Mouse (Mus musculus): Measurements from ENCODE around the gene Adcy6. TPM values are rescaled to one million over a fixed set of nuclear protein-coding genes. Genes with fewer than 3 reads are reported as not detected.

Gene Adcy6
- polyA plus RNA-seq, 1 experiment from 2014 or later: 12.3 TPM

DNA sequence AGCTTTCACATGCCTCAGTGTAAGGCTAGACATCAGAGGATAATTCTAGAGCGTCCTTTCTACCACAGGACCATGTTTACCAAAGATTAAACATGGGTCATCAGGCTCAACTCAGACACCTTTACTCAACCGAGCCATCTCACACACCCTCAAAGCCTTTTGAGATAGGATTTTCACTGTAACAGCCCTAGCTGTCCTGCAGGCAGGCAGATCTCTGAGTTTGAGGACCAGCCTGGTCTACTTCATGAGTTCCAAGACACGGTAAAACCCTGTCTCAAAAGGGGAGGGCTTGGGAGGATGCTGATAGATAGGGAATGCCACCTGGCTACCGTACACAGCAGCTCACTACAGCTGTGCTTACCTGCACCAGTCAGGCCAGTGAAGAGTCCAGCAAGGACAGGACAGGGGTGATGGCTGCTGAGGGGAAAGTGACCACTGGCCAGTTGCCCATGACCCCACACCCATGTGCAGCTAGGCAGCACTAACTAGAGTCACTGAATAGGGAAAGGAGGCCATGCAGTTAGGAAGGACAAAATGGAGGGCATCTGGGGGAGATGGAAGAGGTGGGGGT lies 40.0 kb downstream of the Adcy6 start:
- 80% methylated on average over 4 of the region's 4 CpGs for WGBS
- Histone ChIP-seq H3K27me3 (replicated peaks; ENCODE audit: control insufficient read depth, insufficient read depth, low read length) (no peaks in the 10 kb centered on the region), H3K4me3 (ENCODE audit: low read depth, low read length) (no peak overlapping the region), H3K9ac (ENCODE audit: low read depth, low read length) (no peak overlapping the region), H3K27ac (ENCODE audit: low read depth, low read length) (no peak overlapping the region), H3K9me3 (ENCODE audit: control insufficient read depth, low read length) (no peaks in the 10 kb centered on the region), H3K36me3 (ENCODE audit: control insufficient read depth, insufficient read depth, low read length) (no peaks in the 10 kb centered on the region), H3K4me1 (replicated peaks; ENCODE audit: control insufficient read depth, insufficient read depth, low read length) (peaks cover 17% of the 10 kb centered on the region), H3K4me2 (no peak overlapping the region)
- no peak for ATAC-seq (replicated peaks; ENCODE audit: low FRiP score)
- no peak for DNase-seq (ENCODE audit: low spot score)

- no peak for ATAC-seq (replicated peaks; ENCODE audit: low FRiP score)
Observed at GRCm38 (mm10) chr15:98569216-98569615, 40.7 kb downstream of the Adcy6 start.

GRCm38 (mm10) chr15:98568256-98569033 lies 41.4 kb downstream of the Adcy6 start:
- peak overlapping the region; percentile 81 for H3K4me3 ChIP-seq (ENCODE audit: low read depth, low read length)
- DNase-seq (ENCODE audit: low spot score): no peak

More at GRCm38 (mm10) chr15:98569216-98569615, 40.7 kb downstream of the Adcy6 start:
- 64% methylated on average over 7 of the region's 7 CpGs for WGBS
- peaks cover 17% of the 10 kb centered on the region for H3K4me1 ChIP-seq (replicated peaks; ENCODE audit: control insufficient read depth, insufficient read depth, low read length)
- H3K27ac ChIP-seq (ENCODE audit: low read depth, low read length): 0 out of 2 replicates have a peak overlapping the region, but pooled peaks have one; percentile 94
- peak overlapping the region; percentile 90 for H3K9ac ChIP-seq (ENCODE audit: low read depth, low read length)
- no peaks in the 10 kb centered on the region for H3K9me3 ChIP-seq (ENCODE audit: control insufficient read depth, low read length)
- peak overlapping the region; percentile 81 for H3K4me3 ChIP-seq (ENCODE audit: low read depth, low read length)
- no peak for DNase-seq (ENCODE audit: low spot score)
- H3K27me3 ChIP-seq (replicated peaks; ENCODE audit: control insufficient read depth, insufficient read depth, low read length): no peaks in the 10 kb centered on the region
- H3K36me3 ChIP-seq (ENCODE audit: control insufficient read depth, insufficient read depth, low read length): peaks cover 2% of the 10 kb centered on the region; the same call in 1 of the 2 replicates
- peak overlapping the region; percentile 75 for H3K4me2 ChIP-seq

DNA sequence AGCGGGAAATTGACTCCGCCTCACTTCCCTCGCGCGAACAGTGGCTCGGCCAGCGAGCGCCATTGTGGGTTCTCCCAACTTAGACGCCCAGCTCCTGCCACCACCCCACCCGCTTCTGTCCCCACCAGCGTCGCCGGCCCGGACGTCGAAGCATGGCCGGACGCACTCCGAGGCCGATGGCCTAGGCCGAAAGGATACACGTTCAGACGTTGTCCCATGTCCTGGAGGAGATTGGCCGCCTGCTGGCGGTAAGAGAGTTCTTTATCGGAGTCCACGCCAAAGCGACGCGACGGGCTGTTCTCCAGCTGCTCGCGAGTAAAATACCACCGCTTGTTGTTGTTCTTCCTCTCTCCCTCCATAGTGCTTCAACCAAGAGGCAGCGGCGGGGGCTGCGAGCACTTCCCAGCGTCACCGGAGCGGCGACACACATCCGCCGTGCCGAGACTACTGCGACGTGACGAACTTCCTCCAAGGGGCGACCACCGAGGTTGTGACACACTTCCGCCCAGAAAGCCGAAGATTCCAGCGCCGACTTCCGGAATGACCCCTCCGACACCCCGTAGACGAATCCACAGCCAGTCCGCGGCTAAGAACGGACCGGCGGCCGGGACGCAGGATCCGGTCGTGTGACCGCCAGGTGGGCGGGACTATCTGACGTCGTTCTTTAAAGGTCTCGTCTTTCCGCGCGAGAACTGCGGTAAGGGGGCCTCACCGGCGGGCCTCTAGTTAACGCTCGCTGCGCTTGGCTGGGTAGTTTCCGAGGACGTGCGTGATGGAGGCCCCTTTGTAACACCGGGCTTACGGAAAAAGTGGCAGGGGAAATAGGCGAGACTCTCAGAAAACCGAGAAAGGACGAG lies 42.4 kb downstream of the Adcy6 start:
- WGBS: under 1% methylated on average over 88 of the region's 88 CpGs
- ATAC-seq (replicated peaks; ENCODE audit: low FRiP score): peak; percentile 95
- Histone ChIP-seq H3K27ac (ENCODE audit: low read depth, low read length) (peak overlapping the region; percentile 97), H3K4me2 (peak overlapping the region; percentile 75), H3K4me1 (replicated peaks; ENCODE audit: control insufficient read depth, insufficient read depth, low read length) (peaks cover 17% of the 10 kb centered on the region), H3K4me3 (ENCODE audit: low read depth, low read length) (peak overlapping the region; percentile 92), H3K36me3 (ENCODE audit: control insufficient read depth, insufficient read depth, low read length) (peaks cover 10% of the 10 kb centered on the region; the same call in 1 of the 2 replicates), H3K27me3 (replicated peaks; ENCODE audit: control insufficient read depth, insufficient read depth, low read length) (no peaks in the 10 kb centered on the region), H3K9ac (ENCODE audit: low read depth, low read length) (peak overlapping the region; percentile 94), H3K9me3 (ENCODE audit: control insufficient read depth, low read length) (no peaks in the 10 kb centered on the region)
- peak; percentile 100 for DNase-seq (ENCODE audit: low spot score)

More at GRCm38 (mm10) chr15:98568256-98569033, 41.4 kb downstream of the Adcy6 start:
- H3K4me1 ChIP-seq (replicated peaks; ENCODE audit: control insufficient read depth, insufficient read depth, low read length): peaks cover 17% of the 10 kb centered on the region
- H3K27ac ChIP-seq (ENCODE audit: low read depth, low read length): peak overlapping the region; percentile 94
- no peaks in the 10 kb centered on the region for H3K9me3 ChIP-seq (ENCODE audit: control insufficient read depth, low read length)
- H3K9ac ChIP-seq (ENCODE audit: low read depth, low read length): peak overlapping the region; percentile 90
- H3K36me3 ChIP-seq (ENCODE audit: control insufficient read depth, insufficient read depth, low read length): peaks cover 4% of the 10 kb centered on the region; the same call in 1 of the 2 replicates
- WGBS: 6% methylated on average over 22 of the region's 22 CpGs
- H3K27me3 ChIP-seq (replicated peaks; ENCODE audit: control insufficient read depth, insufficient read depth, low read length): no peaks in the 10 kb centered on the region
- peak overlapping the region; percentile 75 for H3K4me2 ChIP-seq
- ATAC-seq (replicated peaks; ENCODE audit: low FRiP score): no peak

DNA sequence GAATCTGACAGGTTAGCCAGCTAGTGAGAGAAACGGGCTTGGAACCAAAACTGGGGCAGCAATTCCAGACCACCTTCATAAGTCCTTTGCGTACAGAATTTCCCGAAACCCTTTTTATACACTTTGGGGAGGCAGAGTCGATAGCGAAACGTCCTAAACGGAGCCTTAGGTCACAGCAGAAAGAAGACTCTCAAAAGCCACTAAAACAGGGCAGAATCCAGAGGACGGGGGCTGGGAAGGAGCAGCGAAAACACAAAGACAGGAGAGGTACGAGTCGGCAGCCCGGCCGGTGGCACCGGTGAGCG lies 43.0 kb downstream of the Adcy6 start:
- no peaks in the 10 kb centered on the region for H3K9me3 ChIP-seq (ENCODE audit: control insufficient read depth, low read length)

GRCm38 (mm10) chr15:98557186-98557585 lies 52.7 kb downstream of the Adcy6 start:
- ATAC-seq (replicated peaks; ENCODE audit: low FRiP score) (no peak), DNase-seq (ENCODE audit: low spot score) (no peak)
- Histone ChIP-seq H3K36me3 (ENCODE audit: control insufficient read depth, insufficient read depth, low read length) (peaks cover 35% of the 10 kb centered on the region), H3K27ac (ENCODE audit: low read depth, low read length) (no peak overlapping the region), H3K4me2 (no peak overlapping the region), H3K27me3 (replicated peaks; ENCODE audit: control insufficient read depth, insufficient read depth, low read length) (no peaks in the 10 kb centered on the region), H3K4me3 (ENCODE audit: low read depth, low read length) (no peak overlapping the region), H3K4me1 (replicated peaks; ENCODE audit: control insufficient read depth, insufficient read depth, low read length) (no peaks in the 10 kb centered on the region), H3K9ac (ENCODE audit: low read depth, low read length) (no peak overlapping the region), H3K9me3 (ENCODE audit: control insufficient read depth, low read length) (no peaks in the 10 kb centered on the region)
- WGBS: 84% methylated on average over 5 of the region's 5 CpGs

More for the DNA sequence above, 43.0 kb downstream of the Adcy6 start:
- H3K4me1 ChIP-seq (replicated peaks; ENCODE audit: control insufficient read depth, insufficient read depth, low read length): peaks cover 17% of the 10 kb centered on the region
- no peak for DNase-seq (ENCODE audit: low spot score)
- H3K27me3 ChIP-seq (replicated peaks; ENCODE audit: control insufficient read depth, insufficient read depth, low read length): no peaks in the 10 kb centered on the region
- H3K27ac ChIP-seq (ENCODE audit: low read depth, low read length): peak overlapping the region; percentile 97
- H3K4me3 ChIP-seq (ENCODE audit: low read depth, low read length): peak overlapping the region; percentile 92
- ATAC-seq (replicated peaks; ENCODE audit: low FRiP score): no peak
- peak overlapping the region; percentile 72 for H3K4me2 ChIP-seq
- H3K9ac ChIP-seq (ENCODE audit: low read depth, low read length): peak overlapping the region; percentile 94
- under 1% methylated on average over 15 of the region's 15 CpGs for WGBS
- H3K36me3 ChIP-seq (ENCODE audit: control insufficient read depth, insufficient read depth, low read length): peaks cover 11% of the 10 kb centered on the region; the same call in 1 of the 2 replicates

DNA sequence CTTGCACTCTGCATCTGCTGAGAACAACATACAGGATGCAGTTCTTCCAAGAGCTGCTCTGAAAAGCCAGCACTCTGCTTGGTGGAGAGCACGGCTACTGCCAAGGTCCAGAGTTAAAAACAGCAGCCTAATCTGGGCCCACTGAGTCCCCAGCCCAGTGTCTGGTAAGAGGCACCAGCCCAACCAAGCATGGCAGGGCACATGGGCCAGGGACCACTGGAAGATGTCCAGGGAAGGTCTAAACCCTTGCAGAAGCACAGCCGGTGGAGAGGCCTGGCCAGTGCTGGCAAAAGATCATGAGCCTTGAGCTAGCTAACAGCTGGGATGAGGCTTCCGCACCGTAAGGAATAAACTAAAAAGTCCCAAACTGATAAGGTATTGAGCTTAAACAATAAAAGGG lies 54.0 kb downstream of the Adcy6 start:
- H3K27ac ChIP-seq (ENCODE audit: low read depth, low read length): no peak overlapping the region
- H3K4me2 ChIP-seq: no peak overlapping the region
- no peak overlapping the region for H3K9ac ChIP-seq (ENCODE audit: low read depth, low read length)
- H3K9me3 ChIP-seq (ENCODE audit: control insufficient read depth, low read length): no peaks in the 10 kb centered on the region
- DNase-seq (ENCODE audit: low spot score) (no peak), ATAC-seq (replicated peaks; ENCODE audit: low FRiP score) (no peak)
- H3K27me3 ChIP-seq (replicated peaks; ENCODE audit: control insufficient read depth, insufficient read depth, low read length): no peaks in the 10 kb centered on the region
- no peak overlapping the region for H3K4me3 ChIP-seq (ENCODE audit: low read depth, low read length)
- H3K36me3 ChIP-seq (ENCODE audit: control insufficient read depth, insufficient read depth, low read length): peaks cover 37% of the 10 kb centered on the region
- 94% methylated on average over 4 of the region's 4 CpGs for WGBS
- no peaks in the 10 kb centered on the region for H3K4me1 ChIP-seq (replicated peaks; ENCODE audit: control insufficient read depth, insufficient read depth, low read length)

- no peak overlapping the region for H3K4me3 ChIP-seq (ENCODE audit: low read depth, low read length)
- no peaks in the 10 kb centered on the region for H3K4me1 ChIP-seq (replicated peaks; ENCODE audit: control insufficient read depth, insufficient read depth, low read length)
- H3K9me3 ChIP-seq (ENCODE audit: control insufficient read depth, low read length): no peaks in the 10 kb centered on the region
- no peaks in the 10 kb centered on the region for H3K27me3 ChIP-seq (replicated peaks; ENCODE audit: control insufficient read depth, insufficient read depth, low read length)
- H3K4me2 ChIP-seq: no peak overlapping the region
- no peak for ATAC-seq (replicated peaks; ENCODE audit: low FRiP score)
- no peak overlapping the region for H3K27ac ChIP-seq (ENCODE audit: low read depth, low read length)
- 87% methylated on average over 2 of the region's 2 CpGs for WGBS
- peaks cover 41% of the 10 kb centered on the region for H3K36me3 ChIP-seq (ENCODE audit: control insufficient read depth, insufficient read depth, low read length)
- no peak overlapping the region for H3K9ac ChIP-seq (ENCODE audit: low read depth, low read length)
- no peak for DNase-seq (ENCODE audit: low spot score)
Observed at GRCm38 (mm10) chr15:98552758-98553157, 57.1 kb downstream of the Adcy6 start.

Data from liver, embryonic 11.5 days (tissue).